Mouse (Mus musculus) embryonic stem cell, embryonic (primary cell): ENCODE data around the gene Ralgps1.

Source experiments
- CTCF ChIA-PET, 4 experiments: fragments of 300-600 bp in 2 of 4; fragments of 350-600 bp in 2 of 4; sonication (Branson Sonifier 250); formaldehyde crosslinking; loops; one replicate each; lab custom pipeline; 2022; ENCODE audit warnings: inconsistent platforms in 2 of 4; lab: Charles Lee
- POLR2A ChIA-PET, 4 experiments: fragments of 300-600 bp in 2 of 4; fragments of 350-600 bp in 2 of 4; sonication (Branson Sonifier 250); formaldehyde crosslinking; loops; one replicate each; lab custom pipeline; 2022; ENCODE audit warnings: antibody characterized with exemption in 4 of 4, inconsistent platforms in 1 of 4; lab: Charles Lee

The Ralgps1 gene

GRCm38 (mm10) chr2:33320568-33320967 is 50.7 kb downstream of the Ralgps1 start:
- POLR2A ChIA-PET: interaction anchor here in 2 of 4 experiments (0.9 to 1.3 kb wide), 4 partner anchors 10 to 359 kb away, joined by 3 to 5 read pairs (median 4); partner anchors contain the start of genes Lrsam1 (in 1 of the 2) and Rpl12 (in 1 of the 2)
- CTCF ChIA-PET: interaction anchor here in 2 of 4 experiments (0.6 to 1.4 kb wide), 4 partner anchors 29 to 446 kb away, joined by 3 to 5 read pairs (median 3); no protein-coding TSS in a partner anchor

GRCm38 (mm10) chr2:33319934-33320333 is 51.4 kb downstream of the Ralgps1 start:
- ChIA-PET CTCF (interaction anchor here in 3 of 4 experiments (0.6 to 1.4 kb wide), 8 partner anchors 22 to 446 kb away, joined by 3 to 5 read pairs (median 3); no protein-coding TSS in a partner anchor), POLR2A (interaction anchor here in 2 of 4 experiments (0.5 to 1.5 kb wide), 4 partner anchors 9 to 93 kb away, joined by 3 to 5 read pairs (median 4); no protein-coding TSS in a partner anchor)

GRCm38 (mm10) chr2:33319455-33319854 is 51.8 kb downstream of the Ralgps1 start:
- POLR2A ChIA-PET: interaction anchor here in 2 of 4 experiments (0.5 to 1.5 kb wide), 3 partner anchors 10 to 93 kb away, joined by 3 to 4 read pairs (median 3); no protein-coding TSS in a partner anchor
- CTCF ChIA-PET: interaction anchor here (0.5 to 1.4 kb wide), 7 partner anchors 23 to 592 kb away, joined by 3 to 4 read pairs (median 3); no protein-coding TSS in a partner anchor

GRCm38 (mm10) chr2:33318491-33318964 is 52.8 kb downstream of the Ralgps1 start:
- ChIA-PET POLR2A (interaction anchor here in 2 of 4 experiments (1.1 to 1.5 kb wide), 2 partner anchors 10 to 92 kb away, joined by 3 to 4 read pairs; no protein-coding TSS in a partner anchor), CTCF (interaction anchor here in 3 of 4 experiments (0.5 to 1.5 kb wide), 5 partner anchors 24 to 1896 kb away, joined by 3 to 8 read pairs (median 3); no protein-coding TSS in a partner anchor)

- ChIA-PET CTCF (interaction anchor here (0.5 to 2.5 kb wide), 20 partner anchors 10 to 1170 kb away, joined by 3 to 11 read pairs (median 4); partner anchors contain the start of gene Angptl2 (in 1 of the 4)), POLR2A (interaction anchor here in 2 of 4 experiments (0.5 to 2.3 kb wide), 8 partner anchors 9 to 612 kb away, joined by 3 to 9 read pairs (median 3); partner anchors contain the start of genes Slc2a8 (in 2 of the 2) and Angptl2 (in 1 of the 2))
Observed at GRCm38 (mm10) chr2:33316516-33316915, 54.8 kb downstream of the Ralgps1 start.

GRCm38 (mm10) chr2:33316063-33316405 is 55.3 kb downstream of the Ralgps1 start:
- CTCF ChIA-PET: interaction anchor here in 3 of 4 experiments (0.6 to 2.5 kb wide), 17 partner anchors 10 to 1169 kb away, joined by 3 to 11 read pairs (median 4); partner anchors contain the start of gene Angptl2 (in 1 of the 3)

GRCm38 (mm10) chr2:33315233-33316062 is 55.8 kb downstream of the Ralgps1 start:
- CTCF ChIA-PET: interaction anchor here in 3 of 4 experiments (0.6 to 2.5 kb wide), 8 partner anchors 21 to 161 kb away, joined by 3 to 20 read pairs (median 4); partner anchors contain the start of gene Angptl2 (in 1 of the 3)

More at GRCm38 (mm10) chr2:33316063-33316405, 55.3 kb downstream of the Ralgps1 start:
- POLR2A ChIA-PET: interaction anchor here in 2 of 4 experiments (0.9 to 2.3 kb wide), 6 partner anchors 8 to 100 kb away, joined by 3 to 9 read pairs (median 4); partner anchors contain the start of gene Angptl2 (in 1 of the 2)

DNA sequence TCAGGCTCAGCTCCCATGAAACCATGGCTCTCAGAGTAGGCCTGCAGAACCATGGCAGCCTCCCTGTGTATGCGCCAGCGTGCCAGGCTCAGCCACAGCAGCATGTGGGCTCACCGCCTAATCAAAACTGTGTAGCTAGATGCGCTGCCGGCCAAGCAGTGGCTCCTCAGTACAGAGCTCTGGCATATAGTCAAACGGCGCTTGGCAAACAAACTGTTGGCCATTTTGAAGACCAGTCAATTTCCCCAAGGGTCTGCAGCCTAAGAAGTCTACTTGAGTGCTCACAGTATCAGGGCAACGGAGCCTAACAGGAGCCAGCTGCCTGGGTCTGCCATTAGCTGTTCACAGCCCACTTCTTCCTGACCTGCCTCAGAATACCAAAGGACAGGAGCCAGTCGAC is 61.9 kb downstream of the Ralgps1 start:
- ChIA-PET POLR2A (interaction anchor here in 2 of 4 experiments (0.7 to 2.5 kb wide), 12 partner anchors 9 to 348 kb away, joined by 3 to 9 read pairs (median 4); partner anchors contain the start of genes Angptl2 (in 1 of the 2), Lrsam1 (in 1 of the 2), Rpl12 (in 1 of the 2) and Slc2a8 (in 1 of the 2)), CTCF (interaction anchor here in 3 of 4 experiments (0.6 to 1.9 kb wide), 5 partner anchors 39 to 238 kb away, joined by 3 to 11 read pairs (median 6); no protein-coding TSS in a partner anchor)

More at GRCm38 (mm10) chr2:33315233-33316062, 55.8 kb downstream of the Ralgps1 start:
- POLR2A ChIA-PET: interaction anchor here in 2 of 4 experiments (0.6 to 2.3 kb wide), 6 partner anchors 16 to 431 kb away, joined by 3 to 5 read pairs (median 3); no protein-coding TSS in a partner anchor

- POLR2A ChIA-PET: no interaction called here
- CTCF ChIA-PET: interaction anchor here in 1 of 4 experiments (0.9 kb wide), 1 partner anchor 10 kb away, joined by 5 read pairs; no protein-coding TSS in a partner anchor
Observed at GRCm38 (mm10) chr2:33306565-33306964, 64.7 kb downstream of the Ralgps1 start.

- CTCF ChIA-PET: interaction anchor here in 1 of 4 experiments (0.9 kb wide), 1 partner anchor 58 kb away, joined by 3 read pairs; no protein-coding TSS in a partner anchor
- POLR2A ChIA-PET: interaction anchor here in 1 of 4 experiments (1.4 kb wide), 1 partner anchor 14 kb away, joined by 3 read pairs; no protein-coding TSS in a partner anchor
Observed at GRCm38 (mm10) chr2:33303416-33303947, 67.8 kb downstream of the Ralgps1 start.

- ChIA-PET POLR2A (interaction anchor here in 1 of 4 experiments (1.4 kb wide), 1 partner anchor 13 kb away, joined by 3 read pairs; no protein-coding TSS in a partner anchor), CTCF (interaction anchor here in 1 of 4 experiments (0.9 kb wide), 1 partner anchor 58 kb away, joined by 3 read pairs; no protein-coding TSS in a partner anchor)
Observed at GRCm38 (mm10) chr2:33302828-33303227, 68.5 kb downstream of the Ralgps1 start.

DNA sequence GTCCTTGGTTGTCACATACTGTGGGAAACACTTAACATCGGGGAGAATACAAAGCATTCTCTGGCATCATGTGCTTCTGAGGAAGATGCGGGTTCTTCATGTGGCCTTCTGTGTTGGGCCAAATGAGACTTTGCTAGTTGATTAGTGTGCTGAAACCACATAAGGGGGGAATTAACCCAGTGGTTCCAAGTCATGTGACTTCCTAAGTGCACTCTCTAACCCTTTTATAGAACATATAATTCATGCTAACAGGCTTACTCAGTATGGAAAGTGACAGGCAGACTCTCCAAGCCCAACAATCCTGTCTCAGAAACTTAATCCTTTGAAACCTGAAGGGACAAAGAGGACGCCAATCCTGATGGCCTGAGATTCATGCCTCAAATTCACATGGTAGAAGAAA is 68.9 kb downstream of the Ralgps1 start:
- ChIA-PET POLR2A (no interaction called here), CTCF (interaction anchor here in 1 of 4 experiments (0.9 kb wide), 1 partner anchor 57 kb away, joined by 3 read pairs; no protein-coding TSS in a partner anchor)

DNA sequence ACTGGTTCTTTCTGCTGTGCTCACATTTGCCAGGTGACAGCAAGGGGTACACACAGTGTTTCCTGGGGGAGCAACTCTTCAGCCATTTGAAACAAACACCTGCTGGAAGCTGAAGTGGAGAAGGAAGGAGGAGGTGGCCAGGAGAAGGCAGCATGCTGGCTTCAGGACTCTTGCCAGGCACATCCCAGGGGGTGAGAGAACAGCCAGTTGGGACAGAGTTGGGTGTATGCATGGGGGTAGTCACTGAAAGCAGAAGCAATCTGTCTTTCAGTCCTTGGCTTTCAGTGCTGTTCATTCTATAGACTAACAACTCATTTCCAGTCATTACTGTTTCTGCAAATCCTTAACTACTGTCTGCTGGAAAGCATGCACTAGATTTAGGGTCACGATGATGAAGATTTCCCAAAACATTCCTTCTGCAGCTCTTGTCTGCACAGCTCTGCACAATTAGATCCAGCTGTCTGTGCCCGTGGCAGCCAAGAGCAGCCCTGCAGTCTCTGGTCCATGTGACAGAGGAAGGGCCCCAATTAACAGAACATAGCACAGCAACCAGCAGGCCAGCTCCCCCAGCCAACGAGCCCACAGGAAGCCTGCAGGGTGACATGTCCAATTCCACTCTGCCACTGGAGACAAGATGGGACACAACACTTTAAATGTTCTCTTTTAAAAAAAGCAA is 70.8 kb downstream of the Ralgps1 start:
- ChIA-PET POLR2A (no interaction called here), CTCF (no interaction called here)

DNA sequence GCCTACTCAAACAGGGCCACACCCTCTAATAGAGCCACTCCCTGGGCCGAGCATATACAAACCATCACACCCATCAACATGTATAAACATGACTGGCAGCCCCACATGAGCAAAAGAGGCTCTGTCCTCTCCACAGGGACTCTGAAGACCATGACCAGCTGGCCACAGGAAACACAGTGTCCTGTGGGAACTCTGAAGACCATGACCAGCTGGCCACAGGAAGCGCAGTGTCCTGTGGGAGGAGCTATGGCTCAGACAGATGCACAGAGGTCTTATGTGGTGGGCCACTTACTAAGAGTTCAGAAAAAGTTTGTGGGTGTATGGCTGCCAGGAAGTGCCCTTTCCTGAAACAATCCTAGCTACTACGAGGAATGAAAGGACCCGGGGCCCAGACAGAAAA is 72.4 kb downstream of the Ralgps1 start:
- CTCF ChIA-PET: no interaction called here
- POLR2A ChIA-PET: interaction anchor here in 1 of 4 experiments (0.5 to 2.4 kb wide), 3 partner anchors 10 to 18 kb away, joined by 5 to 9 read pairs (median 7); no protein-coding TSS in a partner anchor

DNA sequence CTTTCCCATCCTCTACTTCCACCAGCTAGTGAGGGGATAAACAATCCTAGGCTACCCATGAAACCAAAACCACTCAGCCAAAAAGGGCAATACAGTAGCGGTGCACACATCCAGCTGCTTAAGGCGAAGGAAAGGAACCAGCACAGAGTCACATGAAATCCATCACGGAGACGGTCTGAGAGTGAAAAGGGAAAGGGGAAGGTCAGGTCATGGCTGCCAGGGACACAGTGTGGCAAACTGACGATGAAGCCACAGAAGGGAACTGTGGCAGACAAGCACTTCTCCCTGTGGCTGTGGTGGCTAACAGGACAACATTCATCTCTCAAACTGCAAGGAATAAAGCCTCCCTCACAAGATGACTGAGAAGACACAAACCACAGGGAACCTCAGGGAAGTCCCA is 76.2 kb downstream of the Ralgps1 start:
- ChIA-PET POLR2A (interaction anchor here in 1 of 4 experiments (1.4 kb wide), 1 partner anchor 16 kb away, joined by 3 read pairs; no protein-coding TSS in a partner anchor), CTCF (interaction anchor here in 1 of 4 experiments (0.7 kb wide), 1 partner anchor 20 kb away, joined by 20 read pairs; no protein-coding TSS in a partner anchor)

- ChIA-PET POLR2A (no interaction called here), CTCF (interaction anchor here in 1 of 4 experiments (1.2 kb wide), 1 partner anchor 57 kb away, joined by 3 read pairs; no protein-coding TSS in a partner anchor)
Observed at GRCm38 (mm10) chr2:33292057-33292456, 79.2 kb downstream of the Ralgps1 start.
